Mouse (Mus musculus): ENCODE results near the gene Ntm. TPM values are rescaled to one million over a fixed set of nuclear protein-coding genes. Genes with fewer than 3 reads are reported as not detected.

Gene Ntm
- polyA plus RNA-seq, 1 experiment from 2014 or later = 8.9 TPM

DNA sequence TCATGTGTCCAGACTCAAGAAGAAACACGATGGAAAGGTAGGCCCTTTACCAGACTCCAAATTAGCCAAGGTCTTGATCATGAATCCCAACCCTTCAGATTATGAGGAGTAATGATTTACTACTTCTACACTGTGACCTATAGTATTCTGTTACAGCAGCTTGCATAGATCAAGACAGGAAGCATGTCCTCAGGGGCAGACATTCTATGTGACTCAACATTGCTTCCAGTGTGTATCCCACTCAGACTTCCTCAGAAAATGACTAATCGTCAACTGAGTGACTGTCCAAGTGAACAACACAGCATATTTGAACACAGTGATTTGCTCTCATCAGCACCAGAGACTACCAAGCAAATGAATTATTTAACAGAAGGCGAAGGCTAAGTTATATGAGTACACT, 632.5 kb downstream of the Ntm start:
- Histone ChIP-seq H3K27ac (no peak overlapping the region), H3K9me3 (no peaks in the 10 kb centered on the region), H3K27me3 (replicated peaks) (no peaks in the 10 kb centered on the region), H3K4me1 (replicated peaks) (no peaks in the 10 kb centered on the region), H3K4me3 (replicated peaks) (no peak overlapping the region), H3K9ac (no peak overlapping the region), H3K36me3 (no peaks in the 10 kb centered on the region), H3K4me2 (replicated peaks) (no peak overlapping the region)
- WGBS = 86% methylated on average over 3 of the region's 3 CpGs
- ATAC-seq = no peak

GRCm38 (mm10) chr9:29326283-29326682, 636.7 kb downstream of the Ntm start:
- Histone ChIP-seq H3K4me1 (replicated peaks) (no peaks in the 10 kb centered on the region), H3K27ac (no peak overlapping the region), H3K9me3 (no peaks in the 10 kb centered on the region), H3K27me3 (replicated peaks) (no peaks in the 10 kb centered on the region), H3K4me3 (replicated peaks) (no peak overlapping the region), H3K4me2 (replicated peaks) (no peak overlapping the region), H3K36me3 (no peaks in the 10 kb centered on the region), H3K9ac (no peak overlapping the region)
- no peak; the same call in 1 of the 2 replicates for ATAC-seq
- 84% methylated on average over 3 of the region's 3 CpGs for WGBS

DNA sequence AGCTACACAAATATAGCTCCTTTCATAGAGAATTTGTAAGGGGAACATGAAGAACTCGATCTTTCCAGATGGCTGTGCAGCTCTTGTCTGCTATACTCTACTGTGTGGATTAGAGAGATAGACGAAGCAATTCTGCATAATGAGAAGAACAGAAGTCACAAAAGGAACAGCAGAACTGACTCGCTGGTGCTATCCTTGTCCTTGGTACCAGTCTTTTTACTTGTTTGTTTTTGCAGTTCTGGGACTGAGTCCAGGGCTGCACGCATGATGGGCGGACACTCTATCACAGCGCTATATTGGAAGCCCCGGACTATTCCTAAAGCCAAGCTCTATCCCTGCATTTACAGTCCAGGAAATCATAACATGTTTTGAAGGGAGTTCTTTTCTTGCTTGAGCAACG, 637.8 kb downstream of the Ntm start:
- H3K4me1 ChIP-seq (replicated peaks) = no peaks in the 10 kb centered on the region
- H3K4me3 ChIP-seq (replicated peaks) = no peak overlapping the region
- WGBS = 89% methylated on average over 8 of the region's 8 CpGs
- ATAC-seq = no peak
- no peak overlapping the region for H3K9ac ChIP-seq
- H3K27me3 ChIP-seq (replicated peaks) = no peaks in the 10 kb centered on the region
- H3K27ac ChIP-seq = no peak overlapping the region
- H3K9me3 ChIP-seq = no peaks in the 10 kb centered on the region
- H3K36me3 ChIP-seq = no peaks in the 10 kb centered on the region
- H3K4me2 ChIP-seq (replicated peaks) = no peak overlapping the region

DNA sequence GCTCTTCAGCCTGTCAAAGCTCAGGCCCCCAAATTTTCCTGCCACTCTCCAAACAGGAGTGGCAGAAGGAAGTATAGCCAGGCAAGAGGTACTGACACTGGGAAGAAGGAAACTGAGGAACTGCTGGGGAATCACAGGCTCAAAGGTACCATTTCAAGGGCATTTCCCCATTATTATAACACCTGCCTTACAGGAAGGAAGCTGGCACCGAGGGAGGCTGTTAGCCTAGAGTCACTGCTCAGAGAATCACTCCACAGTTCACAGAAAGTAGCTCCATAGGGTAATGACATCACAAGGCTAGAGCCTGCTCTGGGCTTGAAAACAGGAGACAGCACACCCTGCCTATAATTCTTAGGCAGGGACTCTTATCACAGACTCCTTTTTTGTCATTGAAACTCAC, 643.7 kb downstream of the Ntm start:
- Histone ChIP-seq H3K27ac (peak overlapping the region; percentile 69), H3K4me3 (replicated peaks) (no peak overlapping the region), H3K36me3 (no peaks in the 10 kb centered on the region), H3K4me1 (replicated peaks) (peaks cover 17% of the 10 kb centered on the region), H3K9ac (no peak overlapping the region), H3K9me3 (no peaks in the 10 kb centered on the region), H3K27me3 (replicated peaks) (no peaks in the 10 kb centered on the region), H3K4me2 (replicated peaks) (peak overlapping the region; percentile 22)
- WGBS = 18% methylated on average over 1 of the region's 1 CpGs
- ATAC-seq = peak; percentile 72

DNA sequence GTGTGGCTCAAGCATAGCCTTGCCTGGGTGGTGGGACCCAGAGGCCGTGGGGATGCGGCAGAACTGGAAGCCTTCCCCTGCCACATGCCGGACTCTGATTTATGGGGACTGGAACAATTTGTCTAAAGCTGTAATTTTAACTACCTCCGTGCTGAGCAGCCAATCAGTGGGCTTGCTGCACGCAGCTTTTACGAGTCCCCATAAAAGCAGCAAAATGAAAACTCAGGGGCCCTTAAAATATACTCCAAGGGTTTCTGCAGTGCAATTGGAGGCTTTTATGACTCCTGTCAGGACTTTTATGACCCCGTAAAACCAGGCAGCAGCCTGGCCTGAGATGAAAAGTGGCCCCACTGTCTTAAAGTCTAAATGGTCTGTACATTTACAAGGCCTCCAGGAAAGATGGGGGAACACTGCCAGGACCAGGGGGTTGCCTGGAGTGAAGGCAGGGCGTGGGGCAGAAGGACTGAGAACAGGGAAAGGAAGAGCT, 644.2 kb downstream of the Ntm start:
- no peaks in the 10 kb centered on the region for H3K9me3 ChIP-seq
- H3K4me3 ChIP-seq (replicated peaks) = no peak overlapping the region
- WGBS = 14% methylated on average over 8 of the region's 8 CpGs
- peak overlapping the region; percentile 69 for H3K27ac ChIP-seq
- H3K4me2 ChIP-seq (replicated peaks) = peak overlapping the region; percentile 22
- no peak overlapping the region for H3K9ac ChIP-seq
- peaks cover 17% of the 10 kb centered on the region for H3K4me1 ChIP-seq (replicated peaks)
- H3K36me3 ChIP-seq = no peaks in the 10 kb centered on the region
- ATAC-seq = peak; percentile 94
- no peaks in the 10 kb centered on the region for H3K27me3 ChIP-seq (replicated peaks)

DNA sequence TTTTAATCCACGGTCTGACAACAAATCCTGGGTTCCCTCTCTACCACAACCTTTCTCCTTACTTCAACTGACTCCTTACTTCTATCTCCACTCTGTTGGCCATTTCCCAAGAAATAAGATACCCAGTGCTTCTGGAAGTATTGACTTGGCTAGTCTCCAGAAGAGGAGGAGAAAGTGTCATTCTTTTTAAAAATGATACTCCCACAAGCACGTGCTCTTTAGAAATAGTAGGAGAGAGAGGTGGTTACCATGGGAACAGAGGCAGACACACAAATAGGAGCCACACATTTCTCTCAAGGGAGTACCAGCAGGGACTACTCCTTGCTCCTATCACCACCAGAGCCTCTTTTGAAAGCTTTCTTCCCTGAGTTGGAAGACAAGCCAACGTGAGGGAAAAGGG, 645.3 kb downstream of the Ntm start:
- 17% methylated on average over 3 of the region's 3 CpGs for WGBS
- no peak overlapping the region for H3K4me3 ChIP-seq (replicated peaks)
- ATAC-seq = no peak
- no peak overlapping the region for H3K9ac ChIP-seq
- no peak overlapping the region for H3K27ac ChIP-seq
- H3K36me3 ChIP-seq = no peaks in the 10 kb centered on the region
- H3K9me3 ChIP-seq = no peaks in the 10 kb centered on the region
- no peaks in the 10 kb centered on the region for H3K27me3 ChIP-seq (replicated peaks)
- peaks cover 17% of the 10 kb centered on the region for H3K4me1 ChIP-seq (replicated peaks)
- H3K4me2 ChIP-seq (replicated peaks) = no peak overlapping the region

- Histone ChIP-seq H3K4me1 (replicated peaks) (peaks cover 17% of the 10 kb centered on the region), H3K4me2 (replicated peaks) (no peak overlapping the region), H3K9me3 (no peaks in the 10 kb centered on the region), H3K27ac (no peak overlapping the region), H3K27me3 (replicated peaks) (no peaks in the 10 kb centered on the region), H3K4me3 (replicated peaks) (no peak overlapping the region), H3K36me3 (no peaks in the 10 kb centered on the region), H3K9ac (no peak overlapping the region)
- no peak for ATAC-seq
- WGBS = 69% methylated on average over 8 of the region's 8 CpGs
Observed at GRCm38 (mm10) chr9:29315842-29316241, 647.1 kb downstream of the Ntm start.

DNA sequence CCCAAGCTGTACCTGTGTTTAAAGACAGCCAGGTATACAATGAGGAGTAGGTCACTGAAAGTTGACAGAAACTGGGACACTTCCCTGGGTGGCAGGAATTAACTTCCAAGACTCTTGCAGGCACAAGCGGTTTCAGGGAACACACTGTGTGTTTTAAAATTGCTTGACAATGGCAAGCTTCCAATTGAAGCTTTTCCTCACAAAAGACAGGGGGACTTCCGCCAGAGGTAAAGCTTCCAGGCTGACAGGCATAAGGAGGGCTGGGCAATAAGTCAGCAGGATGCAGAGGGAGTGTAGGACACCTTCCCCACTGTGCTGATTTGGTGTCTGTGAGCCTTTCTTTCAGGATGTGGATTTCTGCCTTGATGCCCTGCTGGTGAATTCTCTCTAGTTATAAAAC, 656.0 kb downstream of the Ntm start:
- 28% methylated on average over 2 of the region's 2 CpGs for WGBS
- H3K4me1 ChIP-seq (replicated peaks) = no peaks in the 10 kb centered on the region
- H3K9me3 ChIP-seq = no peaks in the 10 kb centered on the region
- H3K27me3 ChIP-seq (replicated peaks) = no peaks in the 10 kb centered on the region
- H3K9ac ChIP-seq = no peak overlapping the region
- H3K36me3 ChIP-seq = no peaks in the 10 kb centered on the region
- H3K4me3 ChIP-seq (replicated peaks) = no peak overlapping the region
- no peak overlapping the region for H3K4me2 ChIP-seq (replicated peaks)
- H3K27ac ChIP-seq = no peak overlapping the region
- ATAC-seq = no peak

- Histone ChIP-seq H3K4me2 (replicated peaks) (no peak overlapping the region), H3K27ac (no peak overlapping the region), H3K4me3 (replicated peaks) (no peak overlapping the region), H3K9ac (no peak overlapping the region), H3K4me1 (replicated peaks) (no peaks in the 10 kb centered on the region), H3K36me3 (no peaks in the 10 kb centered on the region), H3K27me3 (replicated peaks) (no peaks in the 10 kb centered on the region), H3K9me3 (no peaks in the 10 kb centered on the region)
- 88% methylated on average over 3 of the region's 3 CpGs for WGBS
- no peak for ATAC-seq
Observed at GRCm38 (mm10) chr9:29298340-29298739, 664.6 kb downstream of the Ntm start.

DNA sequence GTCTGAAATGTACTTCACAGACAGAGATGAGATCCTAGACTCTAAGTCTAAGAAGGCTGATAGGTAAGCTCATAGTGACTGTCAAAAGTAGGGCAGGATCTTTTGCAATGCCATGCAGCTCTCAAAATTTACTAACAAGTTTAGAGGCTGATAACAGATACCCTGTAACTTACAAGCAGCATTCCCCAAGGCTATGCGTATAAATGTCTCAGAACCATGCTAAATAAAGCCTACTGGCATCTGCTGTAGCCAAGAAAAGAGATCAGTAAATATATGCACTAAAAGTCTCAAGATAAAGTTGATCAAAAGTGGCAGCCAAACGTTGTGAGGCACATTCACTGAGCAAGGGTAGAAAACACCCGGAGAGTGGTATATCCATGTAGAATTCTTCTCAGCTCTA, 666.2 kb downstream of the Ntm start:
- WGBS = 78% methylated on average over 3 of the region's 3 CpGs
- Histone ChIP-seq H3K9ac (no peak overlapping the region), H3K4me3 (replicated peaks) (no peak overlapping the region), H3K4me1 (replicated peaks) (no peaks in the 10 kb centered on the region), H3K27ac (no peak overlapping the region), H3K36me3 (no peaks in the 10 kb centered on the region), H3K4me2 (replicated peaks) (no peak overlapping the region), H3K9me3 (no peaks in the 10 kb centered on the region), H3K27me3 (replicated peaks) (no peaks in the 10 kb centered on the region)
- no peak for ATAC-seq

GRCm38 (mm10) chr9:29288003-29288704, 674.8 kb downstream of the Ntm start:
- ATAC-seq = no peak
- Histone ChIP-seq H3K9me3 (no peaks in the 10 kb centered on the region), H3K9ac (no peak overlapping the region), H3K4me2 (replicated peaks) (no peak overlapping the region), H3K27ac (no peak overlapping the region), H3K36me3 (no peaks in the 10 kb centered on the region), H3K27me3 (replicated peaks) (no peaks in the 10 kb centered on the region), H3K4me3 (replicated peaks) (no peak overlapping the region), H3K4me1 (replicated peaks) (no peaks in the 10 kb centered on the region)
- 76% methylated on average over 7 of the region's 7 CpGs for whole genome bisulfite sequencing

GRCm38 (mm10) chr9:29285144-29285543, 677.8 kb downstream of the Ntm start:
- Histone ChIP-seq H3K27me3 (replicated peaks) (no peaks in the 10 kb centered on the region), H3K4me1 (replicated peaks) (no peaks in the 10 kb centered on the region), H3K27ac (no peak overlapping the region), H3K36me3 (no peaks in the 10 kb centered on the region), H3K4me2 (replicated peaks) (no peak overlapping the region), H3K9ac (no peak overlapping the region), H3K4me3 (replicated peaks) (no peak overlapping the region), H3K9me3 (no peaks in the 10 kb centered on the region)
- no peak for ATAC-seq

GRCm38 (mm10) chr9:29272861-29273260, 690.1 kb downstream of the Ntm start:
- no peaks in the 10 kb centered on the region for H3K27me3 ChIP-seq (replicated peaks)
- no peak overlapping the region for H3K4me2 ChIP-seq (replicated peaks)
- no peaks in the 10 kb centered on the region for H3K4me1 ChIP-seq (replicated peaks)
- H3K9me3 ChIP-seq = no peaks in the 10 kb centered on the region
- no peak overlapping the region for H3K27ac ChIP-seq
- 84% methylated on average over 3 of the region's 3 CpGs for WGBS
- no peak overlapping the region for H3K9ac ChIP-seq
- H3K36me3 ChIP-seq = no peaks in the 10 kb centered on the region
- ATAC-seq = no peak
- no peak overlapping the region for H3K4me3 ChIP-seq (replicated peaks)
